Mouse (Mus musculus) G1E (cell line): ENCODE measurements around the gene Rdx.

Source experiments
- CTCF ChIP-seq: IDR thresholded peaks from 2 replicates; pipeline ENCODE4 v1.5.1; 2012; ENCODE audit warnings: low read depth, low read length, inconsistent platforms, mixed read lengths
- POLR2AphosphoS5 ChIP-seq: IDR thresholded peaks from 2 replicates; pipeline ENCODE4 v1.6.1; 2012; ENCODE audit warnings: low read depth, low read length, inconsistent platforms; ENCODE audit not compliant: insufficient replicate concordance

GRCm38 (mm10) chr9:52082414-52082813 is 35.4 kb downstream of the Rdx start:
- TF ChIP-seq CTCF (no peak), POLR2AphosphoS5 (no peak)
